Mouse (Mus musculus) lung, embryonic 16.5 days (tissue): Measurements from ENCODE around the gene Hist1h3f. TPM values are rescaled to one million over a fixed set of nuclear protein-coding genes. Genes with fewer than 3 reads are reported as not detected.
A peak's percentile ranks its signal among the peaks of the same experiment; 100 is the strongest.
"Not testable (repeated sequence)": the region's sequence is repeated elsewhere in the genome, so short reads cannot be mapped to it uniquely, and the experiment has no call there.

Experiments
- ATAC-seq: fragments of 200-750 bp; cut with Nextera tagmentation; 2 replicates; pipeline ENCODE4 v1.8.0; 2017; ENCODE audit warnings: low read depth, mild to moderate bottlenecking, moderate library complexity
- H3K27ac ChIP-seq: fragments of 300-500 bp; sonication (generic); 2 replicates; pipeline ENCODE4 v1.5.1; 2014; ENCODE audit warnings: mild to moderate bottlenecking, control low read depth, low read length
- H3K27me3 ChIP-seq: fragments of 300-500 bp; sonication (generic); 2 replicates; pipeline ENCODE4 v1.6.1; 2014; ENCODE audit warnings: low read depth, low read length, mixed read lengths; ENCODE audit not compliant: control insufficient read depth, insufficient read depth
- H3K36me3 ChIP-seq: fragments of 300-500 bp; sonication (generic); 2 replicates; pipeline ENCODE4 v1.6.1; 2014; ENCODE audit warnings: low read length; ENCODE audit not compliant: control insufficient read depth, insufficient read depth
- H3K4me1 ChIP-seq: fragments of 300-500 bp; sonication (generic); replicated peaks from 2 replicates; pipeline ENCODE4 v1.6.1; 2014; ENCODE audit warnings: low read length, mixed read lengths; ENCODE audit not compliant: control insufficient read depth, insufficient read depth
- H3K4me2 ChIP-seq: fragments of 300-500 bp; sonication (generic); 2 replicates; pipeline ENCODE4 v1.6.1; 2014; ENCODE audit warnings: low read depth, low read length, control low read depth
- H3K4me3 ChIP-seq: fragments of 300-500 bp; sonication (generic); 2 replicates; pipeline ENCODE4 v1.5.1; 2014; ENCODE audit warnings: mild to moderate bottlenecking, low read length, control low read depth
- H3K9ac ChIP-seq: fragments of 300-500 bp; sonication (generic); 2 replicates; pipeline ENCODE4 v1.6.1; 2014; ENCODE audit warnings: low read length, control low read depth
- H3K9me3 ChIP-seq: fragments of 300-500 bp; sonication (generic); 2 replicates; pipeline ENCODE4 v1.6.1; 2016; ENCODE audit warnings: low read length; ENCODE audit not compliant: control insufficient read depth
- WGBS: fragments of 180-500 bp; shearing (Covaris S2); extraction: QIAGEN DNeasy Blood & Tissue Kit; methylation state at CpG from one replicate; pipeline ENCODE4 v1.1.7; 2014; 5-methylcytosine and 5-hydroxymethylcytosine counted together
- polyA plus RNA-seq: library from polyadenylated mRNA; unstranded; fragments of >200 nt; fragmentation: Nextera tagmentation; extraction: Ambion mirVana; gene quantifications from 2 replicates; pipeline ENCODE4 v1.2.1, GENCODE M21; 2015

Gene Hist1h3f
- polyA plus RNA-seq, 1 experiment from 2014 or later: 0.49 TPM

- Histone ChIP-seq H3K27me3 (no peaks in the 10 kb centered on the region), H3K9ac (peak overlapping the region; percentile 69), H3K9me3 (no peaks in the 10 kb centered on the region), H3K27ac (peak overlapping the region; percentile 97), H3K4me3 (peak overlapping the region; percentile 52), H3K36me3 (no peaks in the 10 kb centered on the region), H3K4me1 (peaks cover 19% of the 10 kb centered on the region), H3K4me2 (peak overlapping the region; percentile 58)
- under 1% methylated on average over 15 of the region's 15 CpGs for WGBS
- ATAC-seq: no peak
Observed at GRCm38 (mm10) chr13:23534368-23535131, 9.3 kb upstream of the Hist1h3f start.

GRCm38 (mm10) chr13:23535137-23536075 lies 8.4 kb upstream of the Hist1h3f start, which contains the start of gene Hist1h3g:
Gene Hist1h3g (plus strand): TSS chr13:23535422.
- H3K4me1 ChIP-seq: peaks cover 19% of the 10 kb centered on the region
- peak; percentile 87 for ATAC-seq
- H3K27me3 ChIP-seq, H3K36me3 ChIP-seq, H3K9me3 ChIP-seq: not testable (repeated sequence)
- H3K9ac ChIP-seq: peak within 1 kb of the TSS; percentile 69
- peak within 1 kb of the TSS; percentile 69 for H3K4me2 ChIP-seq
- peak within 1 kb of the TSS; percentile 97 for H3K27ac ChIP-seq
- WGBS: 0% methylated on average over 43 of the region's 62 CpGs
- peak within 1 kb of the TSS; percentile 52 for H3K4me3 ChIP-seq

- Histone ChIP-seq H3K4me3 (peak overlapping the region; percentile 49), H3K4me2 (peak overlapping the region; percentile 69), H3K27ac (peak overlapping the region; percentile 53), H3K9ac (peak overlapping the region; percentile 69), H3K9me3 (no peaks in the 10 kb centered on the region), H3K27me3 (no peaks in the 10 kb centered on the region), H3K36me3 (no peaks in the 10 kb centered on the region), H3K4me1 (peaks cover 19% of the 10 kb centered on the region)
- no peak for ATAC-seq
- WGBS: 9% methylated on average over 7 of the region's 7 CpGs
Observed at GRCm38 (mm10) chr13:23536076-23536822, 7.6 kb upstream of the Hist1h3f start.

GRCm38 (mm10) chr13:23537006-23537710 lies 6.7 kb upstream of the Hist1h3f start:
- Histone ChIP-seq H3K4me1 (peaks cover 19% of the 10 kb centered on the region), H3K27ac (peak overlapping the region; percentile 25; the same call in 1 of the 2 replicates), H3K9me3 (no peaks in the 10 kb centered on the region), H3K27me3 (no peaks in the 10 kb centered on the region), H3K4me3 (peak overlapping the region; percentile 32), H3K36me3 (no peaks in the 10 kb centered on the region), H3K4me2 (peak overlapping the region; percentile 69), H3K9ac (peak overlapping the region; percentile 12; the same call in 1 of the 2 replicates)
- no peak for ATAC-seq
- 43% methylated on average over 3 of the region's 3 CpGs for WGBS

GRCm38 (mm10) chr13:23538249-23538648 lies 5.6 kb upstream of the Hist1h3f start:
- ATAC-seq: no peak
- Histone ChIP-seq H3K27ac (no peak overlapping the region), H3K27me3 (no peaks in the 10 kb centered on the region), H3K9me3 (no peaks in the 10 kb centered on the region), H3K4me2 (no peak overlapping the region), H3K4me1 (peaks cover 12% of the 10 kb centered on the region), H3K9ac (no peak overlapping the region), H3K4me3 (no peak overlapping the region), H3K36me3 (no peaks in the 10 kb centered on the region)
- 78% methylated on average over 5 of the region's 5 CpGs for WGBS

- 58% methylated on average over 1 of the region's 1 CpGs for WGBS
- not testable (repeated sequence) for H3K36me3 ChIP-seq, H3K9ac ChIP-seq, H3K27ac ChIP-seq, H3K4me2 ChIP-seq, H3K9me3 ChIP-seq, ATAC-seq, H3K27me3 ChIP-seq, H3K4me3 ChIP-seq
- peaks cover 12% of the 10 kb centered on the region for H3K4me1 ChIP-seq
Observed at GRCm38 (mm10) chr13:23539821-23540220, 4.0 kb upstream of the Hist1h3f start.

GRCm38 (mm10) chr13:23541497-23541896 lies 2.4 kb upstream of the Hist1h3f start:
- no peak overlapping the region for H3K27ac ChIP-seq
- ATAC-seq: no peak
- 78% methylated on average over 3 of the region's 3 CpGs for WGBS
- no peaks in the 10 kb centered on the region for H3K9me3 ChIP-seq
- H3K27me3 ChIP-seq: no peaks in the 10 kb centered on the region
- no peak overlapping the region for H3K4me2 ChIP-seq
- no peaks in the 10 kb centered on the region for H3K36me3 ChIP-seq
- no peak overlapping the region for H3K4me3 ChIP-seq
- no peak overlapping the region for H3K9ac ChIP-seq
- peaks cover 9% of the 10 kb centered on the region for H3K4me1 ChIP-seq

- H3K27ac ChIP-seq: peak overlapping the region; percentile 88
- peak overlapping the region; percentile 70 for H3K9ac ChIP-seq
- not testable (repeated sequence) for H3K4me1 ChIP-seq, H3K9me3 ChIP-seq, H3K36me3 ChIP-seq, H3K27me3 ChIP-seq, ATAC-seq
- H3K4me2 ChIP-seq: peak overlapping the region; percentile 67
- WGBS: 3% methylated on average over 3 of the region's 3 CpGs
- peak overlapping the region; percentile 54 for H3K4me3 ChIP-seq
Observed at GRCm38 (mm10) chr13:23542225-23542980, 1.4 kb upstream of the Hist1h3f start.
